Mouse (Mus musculus) CH12.LX (cell line): ENCODE measurements around the gene Trex1. TPM values are rescaled to one million over a fixed set of nuclear protein-coding genes. Genes with fewer than 3 reads are reported as not detected.
A peak's percentile ranks its signal among the peaks of the same experiment; 100 is the strongest.

ENCODE experiments used
- DNase-seq: peaks from one replicate; pipeline ENCODE4 v3.0.0-alpha.2; 2013; ENCODE audit errors: extremely low read depth
- H3K27ac ChIP-seq: 2 replicates; pipeline ENCODE4 v1.5.1; 2012; ENCODE audit warnings: low read depth, mild to moderate bottlenecking, control low read depth, moderate library complexity; ENCODE audit not compliant: insufficient read depth
- H3K27me3 ChIP-seq: replicated peaks from 2 replicates; pipeline ENCODE3; 2012; ENCODE audit warnings: inconsistent platforms
- H3K36me3 ChIP-seq, 2 experiments: replicated peaks in 1 of 2; 2 replicates each; pipeline versions ENCODE3 to v1.6.1; 2012; ENCODE audit warnings: inconsistent platforms in 1 of 2, low read length in 1 of 2, mild to moderate bottlenecking in 1 of 2, mixed read lengths in 1 of 2, moderate library complexity in 1 of 2; ENCODE audit not compliant: control insufficient read depth in 1 of 2, insufficient read depth in 1 of 2
- H3K4me1 ChIP-seq, 2 experiments: 2 replicates each; pipeline ENCODE4 v1.6.1; 2012; ENCODE audit warnings: inconsistent platforms in 1 of 2, moderate library complexity in 1 of 2; ENCODE audit not compliant: insufficient read depth in 2 of 2, control insufficient read depth in 1 of 2
- H3K4me2 ChIP-seq: 2 replicates; pipeline ENCODE4 v1.6.1; 2012; ENCODE audit warnings: low read depth, mild to moderate bottlenecking, control low read depth; ENCODE audit not compliant: poor library complexity, insufficient read depth, severe bottlenecking
- H3K4me3 ChIP-seq, 3 experiments: fragments of 150-350 bp in 1 of 3; sonication (generic) in 1 of 3; replicated peaks in 1 of 3; 2 replicates each; pipeline versions ENCODE3 to v1.5.1; 2011 to 2012; ENCODE audit warnings: low read depth in 2 of 3, low read length in 2 of 3, mild to moderate bottlenecking in 2 of 3, moderate library complexity in 2 of 3, control low read depth in 1 of 3, improper control_type of control experiment in 1 of 3, inconsistent platforms in 1 of 3, mixed read lengths in 1 of 3; ENCODE audit not compliant: poor library complexity in 1 of 3
- H3K79me2 ChIP-seq: replicated peaks from 2 replicates; pipeline ENCODE4 v1.6.1; 2012; ENCODE audit warnings: mild to moderate bottlenecking, moderate library complexity; ENCODE audit not compliant: control insufficient read depth, poor library complexity, insufficient read depth, severe bottlenecking; ENCODE audit errors: extremely low read depth
- H3K9ac ChIP-seq: 2 replicates; pipeline ENCODE4 v1.6.1; 2012; ENCODE audit warnings: low read depth, mild to moderate bottlenecking, control low read depth, moderate library complexity; ENCODE audit not compliant: insufficient read depth
- H3K9me3 ChIP-seq: replicated peaks from 2 replicates; pipeline ENCODE3; 2012; ENCODE audit warnings: low read length, inconsistent platforms, mixed read lengths
- BHLHE40 ChIP-seq: IDR thresholded peaks from 2 replicates; pipeline ENCODE4 v1.6.1; 2011; ENCODE audit warnings: mild to moderate bottlenecking, low read depth, low read length, improper control_type of control experiment
- CHD1 ChIP-seq: IDR thresholded peaks from 2 replicates; pipeline ENCODE4 v1.6.1; 2012; ENCODE audit warnings: low read depth, low read length, improper control_type of control experiment, inconsistent platforms
- CTCF ChIP-seq, 2 experiments: IDR thresholded peaks in 1 of 2; conservative IDR thresholded peaks in 1 of 2; 2 replicates each; pipeline ENCODE4 v1.5.1; 2011 to 2012; ENCODE audit warnings: low read depth in 2 of 2, low read length in 2 of 2, improper control_type of control experiment in 1 of 2, inconsistent platforms in 1 of 2, mild to moderate bottlenecking in 1 of 2, moderate library complexity in 1 of 2
- E2F4 ChIP-seq: IDR thresholded peaks from 2 replicates; pipeline ENCODE4 v1.6.1; 2011; ENCODE audit warnings: low read depth, low read length, improper control_type of control experiment; ENCODE audit not compliant: insufficient replicate concordance
- EP300 ChIP-seq: IDR thresholded peaks from 2 replicates; pipeline ENCODE4 v1.6.1; 2011; ENCODE audit warnings: low read length, improper control_type of control experiment
- ETS1 ChIP-seq: conservative IDR thresholded peaks from 2 replicates; pipeline ENCODE4 v1.6.1; 2012; ENCODE audit warnings: low read depth, mild to moderate bottlenecking, inconsistent platforms, low read length, improper control_type of control experiment, moderate library complexity
- JUN ChIP-seq: IDR thresholded peaks from 2 replicates; pipeline ENCODE4 v1.6.1; 2011; ENCODE audit warnings: low read depth, mild to moderate bottlenecking, low read length, improper control_type of control experiment, moderate library complexity; ENCODE audit not compliant: insufficient read depth
- JUND ChIP-seq: conservative IDR thresholded peaks from 2 replicates; pipeline ENCODE4 v1.6.1; 2011; ENCODE audit warnings: low read depth, low read length, improper control_type of control experiment
- MAFK ChIP-seq: IDR thresholded peaks from 2 replicates; pipeline ENCODE4 v1.6.1; 2011; ENCODE audit warnings: low read length, improper control_type of control experiment; ENCODE audit not compliant: insufficient replicate concordance
- MAX ChIP-seq: IDR thresholded peaks from 2 replicates; pipeline ENCODE4 v1.6.1; 2011; ENCODE audit warnings: low read length, improper control_type of control experiment
- MAZ ChIP-seq: IDR thresholded peaks from 2 replicates; pipeline ENCODE4 v1.6.1; 2012; ENCODE audit warnings: low read depth, mild to moderate bottlenecking, inconsistent platforms, low read length, improper control_type of control experiment, moderate library complexity
- MXI1 ChIP-seq: IDR thresholded peaks from 2 replicates; pipeline ENCODE4 v1.6.1; 2011; ENCODE audit warnings: mild to moderate bottlenecking, low read depth, low read length, improper control_type of control experiment
- MYC ChIP-seq: IDR thresholded peaks from 2 replicates; pipeline ENCODE4 v1.6.1; 2011; ENCODE audit warnings: low read depth, mild to moderate bottlenecking, improper control_type of control experiment, low read length
- NELFE ChIP-seq: IDR thresholded peaks from 2 replicates; pipeline ENCODE4 v1.6.1; 2011; ENCODE audit warnings: low read depth, low read length, improper control_type of control experiment
- RAD21 ChIP-seq: IDR thresholded peaks from 2 replicates; pipeline ENCODE4 v1.6.1; 2011; ENCODE audit warnings: low read depth, mild to moderate bottlenecking, low read length, improper control_type of control experiment, moderate library complexity
- SIN3A ChIP-seq: IDR thresholded peaks from 2 replicates; pipeline ENCODE4 v1.6.1; 2012; ENCODE audit warnings: low read length, improper control_type of control experiment, inconsistent platforms
- TBP ChIP-seq: conservative IDR thresholded peaks from 2 replicates; pipeline ENCODE4 v1.6.1; 2011; ENCODE audit warnings: low read depth, low read length, improper control_type of control experiment
- TCF12 ChIP-seq: IDR thresholded peaks from 2 replicates; pipeline ENCODE4 v1.6.1; 2014; ENCODE audit warnings: low read depth, mild to moderate bottlenecking, inconsistent platforms, low read length, improper control_type of control experiment
- UBTF ChIP-seq: IDR thresholded peaks from 2 replicates; pipeline ENCODE4 v1.6.1; 2012; ENCODE audit warnings: low read depth, mild to moderate bottlenecking, inconsistent platforms, low read length, improper control_type of control experiment, moderate library complexity
- ZMIZ1 ChIP-seq: IDR thresholded peaks from 2 replicates; pipeline ENCODE4 v1.6.1; 2012; ENCODE audit warnings: low read depth, mild to moderate bottlenecking, inconsistent platforms, low read length, improper control_type of control experiment
- dilution Hi-C: fragments of 300-500 bp; cut with MboI; formaldehyde crosslinking; loops from 2 replicates; pipeline ENCODE4 v1.14.3; 2020; ENCODE audit warnings: low sequenced_read_pairs; ENCODE audit not compliant: extremely low pct_unique_long_range_greater_than_20kb, extremely low pct_ligation_motif_present
- in situ Hi-C: fragments of 300-500 bp; cut with MboI; formaldehyde crosslinking; loops from 3 replicates; pipeline ENCODE4 v1.14.3; 2019; ENCODE audit warnings: low sequenced_read_pairs, low pct_ligation_motif_present, low pct_unique_long_range_greater_than_20kb, mixed read lengths
- polyA plus RNA-seq: library from polyadenylated mRNA; unstranded; fragments of >175 nt; gene quantifications from 2 replicates; pipeline ENCODE4 v1.2.1, GENCODE M21; 2012; ENCODE audit warnings: low read depth; ENCODE audit not compliant: insufficient read length
- total RNA-seq, 2 experiments: library from RNA; depleted of rRNA; stranded (reverse); fragments of 300-350 nt in 1 of 2; fragments of >200 nt in 1 of 2; gene quantifications; 2 replicates each; pipeline ENCODE4 v1.2.3; 2012 to 2014

Gene Trex1
- total and polyA plus RNA-seq, 3 experiments = 20.8 to 22.9 (median 21.1) TPM

DNA sequence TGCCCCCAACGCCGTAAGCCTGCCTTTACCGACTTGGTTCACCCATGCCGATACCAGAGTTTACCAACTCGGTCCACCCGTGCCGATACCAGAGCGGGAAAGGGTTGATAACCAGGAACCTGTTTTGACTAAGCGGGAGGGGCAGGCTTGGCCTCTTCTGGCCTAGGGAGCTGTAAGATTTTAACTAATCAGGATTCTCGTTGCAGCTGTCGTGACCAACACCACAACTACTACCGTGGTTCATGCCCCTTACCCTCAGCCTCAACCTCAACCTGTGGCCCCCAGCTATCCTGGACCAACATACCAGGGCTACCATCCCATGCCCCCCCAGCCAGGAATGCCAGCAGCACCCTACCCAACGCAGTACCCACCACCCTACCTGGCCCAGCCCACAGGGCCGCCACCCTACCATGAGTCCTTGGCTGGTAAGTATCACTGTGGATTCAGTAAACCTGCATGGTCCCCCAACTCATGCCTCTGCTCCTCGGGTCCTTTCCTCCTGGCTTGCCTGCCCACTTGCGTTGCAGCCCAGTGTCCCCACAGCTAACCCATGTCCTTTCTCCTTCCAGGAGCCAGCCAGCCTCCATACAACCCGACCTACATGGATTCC is 3.3 kb downstream of the Trex1 start:
- no peaks in the 10 kb centered on the region for H3K9me3 ChIP-seq
- H3K4me3 ChIP-seq = peak overlapping the region in 1 of 3 experiments; percentile 8
- in situ Hi-C loops (no loop called here), dilution Hi-C loops (no loop called here)
- peaks cover 35 to 53% of the 10 kb centered on the region in 2 experiments for H3K36me3 ChIP-seq
- H3K4me2 ChIP-seq = peak overlapping the region; percentile 88
- no peak for DNase-seq
- no peaks in the 10 kb centered on the region for H3K27me3 ChIP-seq
- H3K4me1 ChIP-seq = peaks cover 42 to 76% of the 10 kb centered on the region in 2 experiments
- H3K9ac ChIP-seq = 0 out of 2 replicates have a peak overlapping the region, but pooled peaks have one; percentile 60
- peaks cover 57% of the 10 kb centered on the region for H3K79me2 ChIP-seq
- peak overlapping the region; percentile 3 for H3K27ac ChIP-seq
- TF ChIP-seq MAX (no peak), CHD1 (no peak), TCF12 (no peak), EP300 (no peak), CTCF (conservative IDR thresholded peaks at IDR 0.05 in 1 of 2, IDR thresholded peaks at IDR 0.05 in 1 of 2; ENCODE audit: low read depth in 2 of 2, low read length in 2 of 2) (no peak), TBP (no peak), ZMIZ1 (no peak), E2F4 (no peak), MAZ (no peak), MAFK (no peak), RAD21 (no peak), NELFE (no peak), JUN (no peak), JUND (no peak), SIN3A (no peak), ETS1 (no peak), MXI1 (no peak), MYC (no peak), BHLHE40 (no peak)

DNA sequence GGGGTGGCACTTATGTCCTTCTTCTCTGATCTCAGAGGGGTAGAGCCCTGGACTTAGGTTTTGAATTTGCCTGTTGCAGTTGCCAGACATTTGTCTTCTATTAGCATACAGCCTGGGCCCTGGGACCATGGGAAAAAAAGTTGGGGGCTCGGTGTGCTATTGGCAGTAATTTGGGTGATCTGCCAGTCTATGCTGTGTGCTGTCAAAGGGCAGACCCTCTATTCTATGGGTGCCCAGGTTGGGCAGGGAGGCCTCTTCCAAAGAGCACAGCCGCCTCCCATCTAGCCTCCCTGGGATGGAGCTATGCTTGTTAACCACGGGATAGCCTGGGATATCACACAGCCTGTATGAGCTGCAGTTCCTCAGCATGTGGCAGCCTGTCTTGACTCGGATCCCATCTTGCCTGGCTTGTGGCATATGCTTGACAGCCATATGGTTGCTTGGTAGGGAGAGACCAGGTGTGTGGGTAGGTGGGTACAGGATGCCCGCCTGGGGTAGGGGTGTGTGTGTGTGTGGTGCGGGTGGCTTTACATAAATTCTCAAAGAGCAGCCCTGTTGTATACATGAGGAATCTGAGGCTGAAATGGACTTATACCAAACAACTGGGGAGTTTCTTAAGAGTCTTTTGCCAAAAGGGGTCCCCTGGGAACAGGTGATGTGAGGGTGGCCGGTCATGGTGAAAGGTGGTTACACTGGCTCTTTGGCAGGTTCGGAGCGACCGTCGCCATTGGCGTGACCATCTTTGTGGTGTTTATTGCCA is 4.1 kb downstream of the Trex1 start:
- Histone ChIP-seq H3K36me3 (peaks cover 34 to 47% of the 10 kb centered on the region in 2 experiments), H3K4me2 (peak overlapping the region; percentile 88), H3K27me3 (no peaks in the 10 kb centered on the region), H3K79me2 (peaks cover 57% of the 10 kb centered on the region), H3K27ac (peak overlapping the region; percentile 75), H3K9ac (peak overlapping the region; percentile 60; the same call in 1 of the 2 replicates), H3K9me3 (no peaks in the 10 kb centered on the region), H3K4me3 (peak overlapping the region; percentile 47 to 51 (median 50)), H3K4me1 (peaks cover 40 to 71% of the 10 kb centered on the region in 2 experiments)
- no peak for DNase-seq
- in situ Hi-C loops = no loop called here
- no peak for TF ChIP-seq UBTF
- dilution Hi-C loops = no loop called here
